Mouse (Mus musculus) spleen, embryonic (tissue): Measurements from ENCODE around the gene Nsmce3.

ENCODE experiments used
- CTCF ChIA-PET: fragments of 350-600 bp; sonication (Branson Sonifier 250); formaldehyde crosslinking; loops from one replicate; lab custom pipeline; 2022; lab: Charles Lee

Nsmce3 gene

GRCm38 (mm10) chr7:64872743-64873241, at the start of gene Nsmce3:
Gene Nsmce3 (minus strand): TSS chr7:64872997.
- CTCF ChIA-PET = interaction anchor here (0.6 to 0.7 kb wide), 2 partner anchors 690 to 699 kb away, joined by 4 to 8 read pairs; no protein-coding TSS in a partner anchor

- CTCF ChIA-PET = no interaction called here
Observed at GRCm38 (mm10) chr7:64921189-64921588, 48.4 kb upstream of the Nsmce3 start.

- CTCF ChIA-PET = no interaction called here
Observed at GRCm38 (mm10) chr7:64920735-64921134, 47.9 kb upstream of the Nsmce3 start.

GRCm38 (mm10) chr7:64916654-64917053, 43.9 kb upstream of the Nsmce3 start:
- CTCF ChIA-PET = interaction anchor here (0.6 kb wide), 1 partner anchor 48 kb away, joined by 8 read pairs; no protein-coding TSS in a partner anchor

GRCm38 (mm10) chr7:64915121-64915520, 42.3 kb upstream of the Nsmce3 start:
- CTCF ChIA-PET = no interaction called here

GRCm38 (mm10) chr7:64911945-64912344, 39.1 kb upstream of the Nsmce3 start:
- CTCF ChIA-PET = no interaction called here

GRCm38 (mm10) chr7:64910208-64910607, 37.4 kb upstream of the Nsmce3 start:
- CTCF ChIA-PET = no interaction called here

- CTCF ChIA-PET = no interaction called here
Observed at GRCm38 (mm10) chr7:64906955-64907354, 34.2 kb upstream of the Nsmce3 start.

GRCm38 (mm10) chr7:64905506-64905905, 32.7 kb upstream of the Nsmce3 start:
- CTCF ChIA-PET = no interaction called here

GRCm38 (mm10) chr7:64900249-64900648, 27.5 kb upstream of the Nsmce3 start:
- CTCF ChIA-PET = no interaction called here

- CTCF ChIA-PET = no interaction called here
Observed at GRCm38 (mm10) chr7:64896587-64896986, 23.8 kb upstream of the Nsmce3 start.

- CTCF ChIA-PET = no interaction called here
Observed at GRCm38 (mm10) chr7:64895685-64896101, 22.9 kb upstream of the Nsmce3 start.

- CTCF ChIA-PET = no interaction called here
Observed at GRCm38 (mm10) chr7:64891139-64891538, 18.3 kb upstream of the Nsmce3 start.

GRCm38 (mm10) chr7:64889919-64890318, 17.1 kb upstream of the Nsmce3 start:
- CTCF ChIA-PET = no interaction called here

- CTCF ChIA-PET = no interaction called here
Observed at GRCm38 (mm10) chr7:64884187-64884862, 11.5 kb upstream of the Nsmce3 start.

GRCm38 (mm10) chr7:64882243-64882642, 9.4 kb upstream of the Nsmce3 start:
- CTCF ChIA-PET = no interaction called here

- CTCF ChIA-PET = no interaction called here
Observed at GRCm38 (mm10) chr7:64881387-64881786, 8.6 kb upstream of the Nsmce3 start.

- CTCF ChIA-PET = no interaction called here
Observed at GRCm38 (mm10) chr7:64880415-64880814, 7.6 kb upstream of the Nsmce3 start.

GRCm38 (mm10) chr7:64874941-64875340, 2.1 kb upstream of the Nsmce3 start:
- CTCF ChIA-PET = no interaction called here

- CTCF ChIA-PET = interaction anchor here (0.6 to 0.7 kb wide), 2 partner anchors 690 to 699 kb away, joined by 4 to 8 read pairs; no protein-coding TSS in a partner anchor
Observed at GRCm38 (mm10) chr7:64873266-64873665, 469 bp upstream of the Nsmce3 start.

- CTCF ChIA-PET = interaction anchor here (0.5 to 0.6 kb wide), 2 partner anchors 1018 to 1933 kb away, joined by 3 to 5 read pairs; no protein-coding TSS in a partner anchor
Observed at GRCm38 (mm10) chr7:64871987-64872742, 632 bp downstream of the Nsmce3 start.

- CTCF ChIA-PET = no interaction called here
Observed at GRCm38 (mm10) chr7:64869549-64870065, 3.2 kb downstream of the Nsmce3 start.
